Mouse (Mus musculus) liver, embryonic 14.5 days (tissue): Measurements from ENCODE around the gene Zranb3. TPM values are rescaled to one million over a fixed set of nuclear protein-coding genes. Genes with fewer than 3 reads are reported as not detected.

Experiments used
- ATAC-seq: fragments of 200-750 bp; cut with Nextera tagmentation; 2 replicates; pipeline ENCODE4 v1.8.0; 2017; ENCODE audit warnings: moderate number of reproducible peaks, mild to moderate bottlenecking, moderate library complexity; ENCODE audit not compliant: insufficient read depth
- DNase-seq, 3 experiments: peaks; one replicate each; pipeline ENCODE4 v3.0.0-alpha.2; 2012 to 2013; ENCODE audit warnings: low read depth in 3 of 3, low spot score in 3 of 3
- H3K27ac ChIP-seq: fragments of 300-500 bp; sonication (generic); 2 replicates; pipeline ENCODE4 v1.5.1; 2014; ENCODE audit warnings: moderate library complexity, mild to moderate bottlenecking, control low read depth, inconsistent platforms
- H3K27me3 ChIP-seq: fragments of 300-500 bp; sonication (generic); 2 replicates; pipeline ENCODE4 v1.6.1; 2014; ENCODE audit warnings: mild to moderate bottlenecking, low read length, moderate library complexity; ENCODE audit not compliant: control insufficient read depth, insufficient read depth
- H3K36me3 ChIP-seq: fragments of 300-500 bp; sonication (generic); replicated peaks from 2 replicates; pipeline ENCODE4 v1.6.1; 2014; ENCODE audit warnings: low read depth; ENCODE audit not compliant: control insufficient read depth, insufficient read depth
- H3K4me1 ChIP-seq, 2 experiments: fragments of 200-500 bp in 1 of 2; fragments of 300-500 bp in 1 of 2; sonication (generic) in 1 of 2; replicated peaks; 2 replicates each; pipeline ENCODE4 v1.6.1; 2012 to 2014; ENCODE audit warnings: antibody characterized with exemption in 1 of 2, inconsistent platforms in 1 of 2, low read length in 1 of 2; ENCODE audit not compliant: control insufficient read depth in 2 of 2, insufficient read depth in 2 of 2
- H3K4me2 ChIP-seq: fragments of 300-500 bp; sonication (generic); 2 replicates; pipeline ENCODE4 v1.6.1; 2014; ENCODE audit warnings: low read depth, mild to moderate bottlenecking, control low read depth, moderate library complexity
- H3K4me3 ChIP-seq, 2 experiments: fragments of 200-500 bp in 1 of 2; fragments of 300-500 bp in 1 of 2; sonication (generic) in 1 of 2; 2 replicates each; pipeline ENCODE4 v1.5.1; 2012 to 2014; ENCODE audit warnings: low read depth in 2 of 2, low read length in 2 of 2, mild to moderate bottlenecking in 2 of 2, control low read depth in 1 of 2, inconsistent platforms in 1 of 2, moderate library complexity in 1 of 2; ENCODE audit not compliant: insufficient read depth in 1 of 2
- H3K9ac ChIP-seq: fragments of 300-500 bp; sonication (generic); replicated peaks from 2 replicates; pipeline ENCODE4 v1.6.1; 2014; ENCODE audit warnings: mild to moderate bottlenecking, control low read depth, moderate library complexity
- H3K9me3 ChIP-seq: fragments of 300-500 bp; sonication (generic); 2 replicates; pipeline ENCODE4 v1.6.1; 2016; ENCODE audit warnings: low read length, mixed read lengths; ENCODE audit not compliant: control insufficient read depth
- CTCF ChIP-seq: IDR thresholded peaks from 2 replicates; pipeline ENCODE4 v1.5.1; 2016; ENCODE audit warnings: antibody characterized with exemption, low read depth, control low read depth
- EP300 ChIP-seq: IDR thresholded peaks from 2 replicates; pipeline ENCODE4 v1.6.1; 2016; ENCODE audit warnings: antibody characterized with exemption, low read depth
- WGBS: fragments of 180-500 bp; shearing (Covaris S2); extraction: QIAGEN DNeasy Blood & Tissue Kit; methylation state at CpG from one replicate; pipeline ENCODE4 v1.1.7; 2014; ENCODE audit not compliant: insufficient replicate concordance; 5-methylcytosine and 5-hydroxymethylcytosine counted together
- polyA plus RNA-seq, 2 experiments: library from polyadenylated mRNA; depleted of rRNA in 1 of 2; stranded (reverse) in 1 of 2; unstranded in 1 of 2; fragments of >200 nt; fragmentation: Nextera tagmentation in 1 of 2; extraction: Ambion mirVana in 1 of 2; gene quantifications; 2 replicates each; pipeline versions ENCODE4 v1.2.1 to v1.2.3; 2012 to 2014

Gene Zranb3
- polyA plus RNA-seq, 2 experiments, result 3.9 to 4.1 TPM

GRCm38 (mm10) chr1:128061401-128061800 lies 41.4 kb downstream of the Zranb3 start:
- DNase-seq, result no peak
- ATAC-seq, result no peak
- TF ChIP-seq CTCF, result no peak
- TF ChIP-seq EP300, result no peak
- 63% methylated on average over 1 of the region's 1 CpGs for WGBS
- Histone ChIP-seq H3K4me3 (no peak overlapping the region), H3K9me3 (no peaks in the 10 kb centered on the region), H3K4me2 (no peak overlapping the region), H3K9ac (no peak overlapping the region), H3K27me3 (no peaks in the 10 kb centered on the region), H3K27ac (no peak overlapping the region), H3K36me3 (no peaks in the 10 kb centered on the region), H3K4me1 (peaks cover 0 to 7% of the 10 kb centered on the region in 2 experiments; a peak in 2 of 4 replicates)

GRCm38 (mm10) chr1:128060655-128061344 lies 42.0 kb downstream of the Zranb3 start:
- peaks cover 0 to 7% of the 10 kb centered on the region in 2 experiments; a peak in 2 of 4 replicates for H3K4me1 ChIP-seq
- no peak for DNase-seq
- TF ChIP-seq CTCF (no peak), EP300 (no peak)
- no peak overlapping the region for H3K9ac ChIP-seq
- H3K36me3 ChIP-seq, result no peaks in the 10 kb centered on the region
- no peak overlapping the region for H3K27ac ChIP-seq
- ATAC-seq, result no peak
- no peak overlapping the region for H3K4me3 ChIP-seq
- H3K27me3 ChIP-seq, result no peaks in the 10 kb centered on the region
- no peaks in the 10 kb centered on the region for H3K9me3 ChIP-seq
- H3K4me2 ChIP-seq, result no peak overlapping the region
- 54% methylated on average over 8 of the region's 8 CpGs for WGBS

GRCm38 (mm10) chr1:128058625-128059024 lies 44.2 kb downstream of the Zranb3 start:
- Histone ChIP-seq H3K27ac (no peak overlapping the region), H3K9me3 (no peaks in the 10 kb centered on the region), H3K4me2 (no peak overlapping the region), H3K36me3 (no peaks in the 10 kb centered on the region), H3K4me3 (no peak overlapping the region), H3K4me1 (peaks cover 0 to 7% of the 10 kb centered on the region in 2 experiments; a peak in 2 of 4 replicates), H3K9ac (no peak overlapping the region), H3K27me3 (no peaks in the 10 kb centered on the region)
- no peak for DNase-seq
- no peak for TF ChIP-seq EP300
- no peak for TF ChIP-seq CTCF
- WGBS, result 84% methylated on average over 5 of the region's 5 CpGs
- no peak for ATAC-seq

GRCm38 (mm10) chr1:128057269-128057668 lies 45.6 kb downstream of the Zranb3 start:
- TF ChIP-seq EP300 (no peak), CTCF (no peak)
- DNase-seq (no peak), ATAC-seq (no peak)
- H3K4me1 ChIP-seq, result peaks cover 0 to 7% of the 10 kb centered on the region in 2 experiments; a peak in 2 of 4 replicates
- WGBS, result 86% methylated on average over 4 of the region's 4 CpGs
- H3K9me3 ChIP-seq, result no peaks in the 10 kb centered on the region
- H3K4me2 ChIP-seq, result no peak overlapping the region
- H3K27ac ChIP-seq, result no peak overlapping the region
- no peaks in the 10 kb centered on the region for H3K27me3 ChIP-seq
- no peak overlapping the region for H3K4me3 ChIP-seq
- H3K9ac ChIP-seq, result no peak overlapping the region
- no peaks in the 10 kb centered on the region for H3K36me3 ChIP-seq

- Histone ChIP-seq H3K36me3 (no peaks in the 10 kb centered on the region), H3K4me1 (peaks cover 0 to 4% of the 10 kb centered on the region in 2 experiments; a peak in 3 of 4 replicates), H3K4me2 (no peak overlapping the region), H3K27me3 (no peaks in the 10 kb centered on the region), H3K27ac (no peak overlapping the region), H3K9me3 (no peaks in the 10 kb centered on the region), H3K4me3 (no peak overlapping the region), H3K9ac (no peak overlapping the region)
- no peak for TF ChIP-seq EP300
- TF ChIP-seq CTCF, result no peak
- ATAC-seq (no peak), DNase-seq (no peak)
- WGBS, result 69% methylated on average over 7 of the region's 7 CpGs
Measured at GRCm38 (mm10) chr1:128046920-128047319, 55.9 kb downstream of the Zranb3 start.
